Mouse (Mus musculus): Measurements from ENCODE around the gene Plpp6.

DNA sequence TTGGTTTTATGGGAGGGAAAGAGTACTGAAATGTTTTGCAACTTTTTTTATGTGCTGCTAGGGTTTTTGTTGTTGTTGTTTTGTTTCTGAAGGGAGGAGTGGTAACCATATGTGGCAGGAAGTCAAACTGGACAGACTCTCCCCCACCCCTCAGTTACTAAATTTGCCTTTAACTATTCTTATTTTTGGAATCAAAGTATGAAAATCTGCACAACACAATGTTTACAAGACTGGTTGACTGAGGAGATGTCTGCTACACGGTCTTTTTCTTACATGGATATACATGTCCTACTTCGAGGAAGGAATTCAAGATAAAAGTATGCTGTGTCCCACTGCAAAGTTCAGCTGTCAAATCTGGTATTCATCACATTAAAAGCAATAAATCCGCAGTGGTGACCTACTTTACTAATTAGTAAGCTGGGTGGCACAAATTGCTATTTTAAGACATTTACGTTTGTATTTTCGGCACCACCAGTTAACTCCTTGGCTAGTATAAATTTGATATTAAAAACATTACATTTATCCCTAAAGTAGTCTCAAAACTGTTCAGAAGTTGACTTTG lies 52.5 kb downstream of the Plpp6 start:
- TF ChIP-seq CTCF (conservative IDR thresholded peaks at IDR 0.05; ENCODE audit: insufficient read depth, insufficient read length, low read depth, low read length) (no peak), POLR2A (IDR thresholded peaks at IDR 0.05; ENCODE audit: low read depth, low read length) (no peak)

Measured in kidney, adult 2 months (tissue).